Mouse (Mus musculus) kidney, postnatal 0 days (tissue): ENCODE results near the gene Gnb4. TPM values are rescaled to one million over a fixed set of nuclear protein-coding genes. Genes with fewer than 3 reads are reported as not detected.

ENCODE experiments used
- ATAC-seq: fragments of 200-750 bp; cut with Nextera tagmentation; replicated peaks from 2 replicates; pipeline ENCODE4 v1.8.0; 2017; ENCODE audit warnings: low read depth, moderate number of reproducible peaks, moderate TSS enrichment, moderate library complexity; ENCODE audit not compliant: low FRiP score
- DNase-seq: peaks from one replicate; pipeline ENCODE4 v3.0.0-alpha.2; 2016; ENCODE audit warnings: low spot score
- H3K27ac ChIP-seq: fragments of 300-500 bp; sonication (generic); 2 replicates; pipeline ENCODE4 v1.5.1; 2014; ENCODE audit warnings: mild to moderate bottlenecking
- H3K27me3 ChIP-seq: fragments of 300-500 bp; sonication (generic); 2 replicates; pipeline ENCODE4 v1.6.1; 2014; ENCODE audit warnings: low read length, mixed read lengths; ENCODE audit not compliant: insufficient read depth
- H3K36me3 ChIP-seq: fragments of 300-500 bp; sonication (generic); 2 replicates; pipeline ENCODE4 v1.6.1; 2014; ENCODE audit warnings: low read length, mixed read lengths; ENCODE audit not compliant: insufficient read depth
- H3K4me1 ChIP-seq: fragments of 300-500 bp; sonication (generic); replicated peaks from 2 replicates; pipeline ENCODE4 v1.6.1; 2014; ENCODE audit warnings: antibody characterized with exemption, low read length, mixed read lengths; ENCODE audit not compliant: insufficient read depth
- H3K4me2 ChIP-seq: fragments of 300-500 bp; sonication (generic); 2 replicates; pipeline ENCODE4 v1.6.1; 2014; ENCODE audit warnings: mild to moderate bottlenecking, low read length, moderate library complexity, mixed read lengths
- H3K4me3 ChIP-seq: fragments of 300-500 bp; sonication (generic); replicated peaks from 2 replicates; pipeline ENCODE4 v1.5.1; 2014; ENCODE audit warnings: low read depth, low read length
- H3K9ac ChIP-seq: fragments of 300-500 bp; sonication (generic); 2 replicates; pipeline ENCODE4 v1.6.1; 2014; ENCODE audit warnings: low read depth, low read length
- H3K9me3 ChIP-seq: fragments of 300-500 bp; sonication (generic); replicated peaks from 2 replicates; pipeline ENCODE4 v1.6.1; 2016; ENCODE audit warnings: low read length, inconsistent platforms, mixed read lengths
- CTCF ChIP-seq: IDR thresholded peaks from 2 replicates; pipeline ENCODE4 v1.5.1; 2016; ENCODE audit warnings: antibody characterized with exemption, low read depth, mild to moderate bottlenecking, moderate library complexity
- WGBS: fragments of 180-500 bp; shearing (Covaris S2); extraction: QIAGEN DNeasy Blood & Tissue Kit; methylation state at CpG from one replicate; pipeline ENCODE4 v1.1.7; 2014; 5-methylcytosine and 5-hydroxymethylcytosine counted together
- polyA plus RNA-seq: library from polyadenylated mRNA; unstranded; fragments of >200 nt; fragmentation: Nextera tagmentation; extraction: Ambion mirVana; gene quantifications from 2 replicates; pipeline ENCODE4 v1.2.1, GENCODE M21; 2015

The Gnb4 gene
- polyA plus RNA-seq, 1 experiment from 2014 or later = 40.0 TPM

GRCm38 (mm10) chr3:32658401-32658800, 42.0 kb upstream of the Gnb4 start:
- Histone ChIP-seq H3K9me3 (no peaks in the 10 kb centered on the region), H3K9ac (no peak overlapping the region), H3K4me2 (no peak overlapping the region), H3K4me1 (no peaks in the 10 kb centered on the region), H3K4me3 (no peak overlapping the region), H3K27me3 (no peaks in the 10 kb centered on the region), H3K36me3 (no peaks in the 10 kb centered on the region), H3K27ac (no peak overlapping the region)
- no peak for TF ChIP-seq CTCF
- DNase-seq (no peak), ATAC-seq (no peak)
- 65% methylated on average over 7 of the region's 7 CpGs for WGBS

- H3K27ac ChIP-seq = no peak overlapping the region
- ATAC-seq = no peak
- no peak overlapping the region for H3K4me2 ChIP-seq
- 82% methylated on average over 10 of the region's 10 CpGs for WGBS
- H3K4me1 ChIP-seq = no peaks in the 10 kb centered on the region
- no peaks in the 10 kb centered on the region for H3K36me3 ChIP-seq
- TF ChIP-seq CTCF = no peak
- DNase-seq = no peak
- H3K27me3 ChIP-seq = no peaks in the 10 kb centered on the region
- H3K9ac ChIP-seq = no peak overlapping the region
- H3K4me3 ChIP-seq = no peak overlapping the region
- no peaks in the 10 kb centered on the region for H3K9me3 ChIP-seq
Measured at GRCm38 (mm10) chr3:32656398-32656994, 40.1 kb upstream of the Gnb4 start.

- WGBS = 92% methylated on average over 4 of the region's 4 CpGs
- Histone ChIP-seq H3K4me2 (no peak overlapping the region), H3K9ac (no peak overlapping the region), H3K27me3 (no peaks in the 10 kb centered on the region), H3K36me3 (no peaks in the 10 kb centered on the region), H3K4me3 (no peak overlapping the region), H3K9me3 (no peaks in the 10 kb centered on the region), H3K4me1 (no peaks in the 10 kb centered on the region), H3K27ac (no peak overlapping the region)
- ATAC-seq (no peak), DNase-seq (no peak)
- no peak for TF ChIP-seq CTCF
Measured at GRCm38 (mm10) chr3:32655994-32656393, 39.6 kb upstream of the Gnb4 start.

GRCm38 (mm10) chr3:32652739-32653138, 36.4 kb upstream of the Gnb4 start:
- Histone ChIP-seq H3K4me2 (no peak overlapping the region), H3K27ac (no peak overlapping the region), H3K9me3 (no peaks in the 10 kb centered on the region), H3K27me3 (no peaks in the 10 kb centered on the region), H3K4me3 (no peak overlapping the region), H3K36me3 (no peaks in the 10 kb centered on the region), H3K4me1 (no peaks in the 10 kb centered on the region), H3K9ac (no peak overlapping the region)
- no peak for TF ChIP-seq CTCF
- no peak for ATAC-seq
- peak; percentile 9 for DNase-seq
- WGBS = 49% methylated on average over 4 of the region's 4 CpGs

- Histone ChIP-seq H3K9me3 (no peaks in the 10 kb centered on the region), H3K36me3 (no peaks in the 10 kb centered on the region), H3K4me2 (no peak overlapping the region), H3K9ac (no peak overlapping the region), H3K27me3 (no peaks in the 10 kb centered on the region), H3K27ac (no peak overlapping the region), H3K4me1 (no peaks in the 10 kb centered on the region), H3K4me3 (no peak overlapping the region)
- no peak for TF ChIP-seq CTCF
- DNase-seq (no peak), ATAC-seq (no peak)
- WGBS = 76% methylated on average over 4 of the region's 4 CpGs
Measured at GRCm38 (mm10) chr3:32649284-32649683, 32.9 kb upstream of the Gnb4 start.

- Histone ChIP-seq H3K4me1 (no peaks in the 10 kb centered on the region), H3K4me3 (no peak overlapping the region), H3K36me3 (no peaks in the 10 kb centered on the region), H3K4me2 (no peak overlapping the region), H3K27ac (no peak overlapping the region), H3K9ac (no peak overlapping the region), H3K27me3 (no peaks in the 10 kb centered on the region), H3K9me3 (no peaks in the 10 kb centered on the region)
- TF ChIP-seq CTCF = no peak
- no peak for DNase-seq
- no peak for ATAC-seq
- WGBS = 84% methylated on average over 4 of the region's 4 CpGs
Measured at GRCm38 (mm10) chr3:32646918-32647317, 30.5 kb upstream of the Gnb4 start.

- Histone ChIP-seq H3K4me3 (no peak overlapping the region), H3K4me1 (no peaks in the 10 kb centered on the region), H3K27ac (no peak overlapping the region), H3K4me2 (no peak overlapping the region), H3K9me3 (no peaks in the 10 kb centered on the region), H3K9ac (no peak overlapping the region), H3K36me3 (no peaks in the 10 kb centered on the region), H3K27me3 (no peaks in the 10 kb centered on the region)
- no peak for TF ChIP-seq CTCF
- ATAC-seq (no peak), DNase-seq (no peak)
- WGBS = 76% methylated on average over 2 of the region's 2 CpGs
Measured at GRCm38 (mm10) chr3:32644751-32645150, 28.4 kb upstream of the Gnb4 start.
